Mouse (Mus musculus): ENCODE measurements around the gene Rbms3.

The Rbms3 gene

GRCm38 (mm10) chr9:117375776-117376175 is 253.9 kb downstream of the Rbms3 start:
- DNase-seq (ENCODE audit: low read depth, low spot score) = no peak

- no peak for DNase-seq (ENCODE audit: low read depth, low spot score)
Observed at GRCm38 (mm10) chr9:117373164-117373741, 256.5 kb downstream of the Rbms3 start.

DNA sequence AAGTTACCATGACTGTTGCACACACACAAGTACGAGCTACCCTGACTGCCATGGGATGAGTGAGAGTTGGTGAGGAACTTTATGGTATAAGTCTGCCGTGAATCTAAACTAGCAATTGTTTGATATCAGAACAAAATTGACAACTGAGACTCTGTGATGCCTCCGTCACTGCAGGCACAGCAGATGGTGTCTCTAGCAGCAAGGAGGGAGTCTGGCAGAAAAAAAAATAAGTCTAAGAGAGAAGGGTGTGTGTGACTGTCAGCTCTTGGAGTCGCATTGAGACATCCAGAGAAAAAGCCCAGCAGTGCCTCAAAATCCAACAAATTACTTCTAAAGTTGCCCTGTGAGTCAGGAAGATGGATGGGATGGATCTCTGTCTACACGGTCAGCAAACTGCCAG is 257.7 kb downstream of the Rbms3 start:
- DNase-seq (ENCODE audit: low read depth, low spot score) = no peak

DNA sequence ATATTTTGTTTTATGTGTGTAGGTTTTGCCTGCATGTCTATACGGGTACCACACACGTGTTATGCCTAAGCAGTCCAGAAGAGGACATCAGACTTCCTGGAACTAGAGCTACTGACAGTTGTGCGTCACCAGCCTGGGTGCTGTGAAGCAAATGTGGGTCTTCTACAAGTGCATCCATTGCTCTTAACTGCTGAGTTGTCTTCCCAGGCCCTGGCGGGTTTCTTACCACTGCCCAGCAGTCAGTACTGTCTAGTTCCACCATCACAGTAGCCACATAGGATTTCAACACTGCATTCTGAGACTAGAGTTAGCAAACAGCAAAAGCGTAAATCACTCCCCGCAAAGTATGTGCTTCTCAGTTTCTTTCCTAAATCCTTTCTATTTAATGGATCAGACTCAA is 259.6 kb downstream of the Rbms3 start:
- DNase-seq (ENCODE audit: low read depth, low spot score) = no peak

- no peak for DNase-seq (ENCODE audit: low read depth, low spot score)
Observed at GRCm38 (mm10) chr9:117368016-117368415, 261.7 kb downstream of the Rbms3 start.

DNA sequence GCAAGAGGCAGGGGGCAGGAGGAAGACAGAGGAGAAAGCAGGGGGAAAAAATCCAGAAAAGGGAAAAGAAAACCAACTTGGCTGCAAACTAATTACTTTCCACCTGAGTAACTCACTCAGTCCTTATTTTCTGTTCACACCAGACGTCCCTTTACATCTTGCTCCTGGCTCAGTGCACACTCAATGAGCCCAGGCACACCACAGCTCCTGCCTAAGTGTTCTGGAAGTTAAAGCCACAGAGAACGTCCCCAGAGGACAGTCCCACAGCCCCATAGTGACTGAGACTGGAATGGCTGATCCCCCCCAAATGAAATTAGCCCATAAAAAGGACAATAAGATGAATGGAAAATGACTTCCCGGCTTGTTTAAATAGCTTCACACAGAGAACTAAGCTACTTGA is 265.1 kb downstream of the Rbms3 start:
- DNase-seq (ENCODE audit: low read depth, low spot score) = no peak

GRCm38 (mm10) chr9:117361431-117361830 is 268.3 kb downstream of the Rbms3 start:
- DNase-seq (ENCODE audit: low read depth, low spot score) = no peak

GRCm38 (mm10) chr9:117356764-117357442 is 272.8 kb downstream of the Rbms3 start:
- DNase-seq (ENCODE audit: low read depth, low spot score) = peak; percentile 27

DNA sequence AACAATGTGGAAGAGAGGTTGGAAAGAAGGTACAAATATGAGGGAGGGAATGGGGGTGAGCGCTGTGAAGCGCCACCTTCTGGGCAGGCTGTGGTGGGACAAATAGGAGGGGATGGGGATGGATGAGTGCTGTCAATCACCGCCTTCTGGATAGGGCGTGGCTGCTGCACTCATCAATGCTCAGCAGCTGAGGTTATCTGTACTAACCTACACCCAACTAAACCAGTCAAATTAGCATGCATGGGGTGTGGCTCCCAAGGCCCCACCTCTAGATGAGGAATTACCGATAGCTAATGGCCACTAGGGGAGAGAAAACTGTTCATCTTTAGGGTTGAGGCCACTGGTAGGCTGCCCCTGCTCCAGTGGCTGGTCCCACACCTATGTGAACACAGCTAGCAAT is 274.2 kb downstream of the Rbms3 start:
- peak; percentile 84 for DNase-seq (ENCODE audit: low read depth, low spot score)

DNA sequence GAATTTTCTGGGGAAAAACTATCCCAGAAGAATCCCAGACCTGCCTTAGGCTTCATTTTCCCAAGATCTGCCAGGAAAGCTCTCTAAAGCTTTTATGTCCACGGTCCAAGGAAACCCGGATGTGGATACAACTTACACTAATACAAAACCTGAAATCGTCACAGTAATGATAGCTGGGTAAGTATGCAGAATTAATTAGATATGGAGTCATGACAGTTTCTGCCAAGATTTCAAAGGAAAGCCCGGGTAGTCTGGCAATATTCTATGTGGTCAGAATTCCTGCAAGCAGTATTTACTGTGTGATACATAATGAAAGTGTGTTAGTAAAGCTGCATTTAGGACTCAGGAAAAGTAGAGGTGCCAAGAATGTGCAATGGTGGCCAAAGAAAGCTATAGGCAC is 287.4 kb downstream of the Rbms3 start:
- no peak for DNase-seq (ENCODE audit: low read depth, low spot score)

GRCm38 (mm10) chr9:117330681-117331080 is 299.0 kb downstream of the Rbms3 start:
- no peak for DNase-seq (ENCODE audit: low read depth, low spot score)

- DNase-seq (ENCODE audit: low read depth, low spot score) = no peak
Observed at GRCm38 (mm10) chr9:117319271-117319670, 310.4 kb downstream of the Rbms3 start.

GRCm38 (mm10) chr9:117318461-117318860 is 311.3 kb downstream of the Rbms3 start:
- DNase-seq (ENCODE audit: low read depth, low spot score) = no peak

DNA sequence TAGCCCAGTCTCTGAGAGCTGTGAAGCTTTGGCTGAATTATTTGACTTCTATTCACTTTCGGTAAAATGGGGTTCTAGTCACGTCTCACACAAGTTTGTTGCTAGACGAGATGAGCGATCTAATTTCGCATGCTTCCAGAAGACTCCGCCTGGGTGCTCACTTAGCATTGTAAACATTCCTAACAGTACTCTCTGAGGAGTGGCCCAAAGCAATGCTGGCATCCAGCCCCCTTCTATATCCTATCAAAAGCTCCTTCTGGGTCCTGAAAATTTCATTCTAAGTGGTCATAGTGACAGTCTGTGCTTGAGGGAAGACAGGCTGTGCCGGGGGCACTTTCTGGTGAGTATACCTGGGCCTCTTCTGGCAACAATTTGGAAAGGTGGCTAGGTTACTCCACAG is 312.5 kb downstream of the Rbms3 start:
- peak; percentile 75 for DNase-seq (ENCODE audit: low read depth, low spot score)

GRCm38 (mm10) chr9:117313642-117314041 is 316.1 kb downstream of the Rbms3 start:
- no peak for DNase-seq (ENCODE audit: low read depth, low spot score)

DNA sequence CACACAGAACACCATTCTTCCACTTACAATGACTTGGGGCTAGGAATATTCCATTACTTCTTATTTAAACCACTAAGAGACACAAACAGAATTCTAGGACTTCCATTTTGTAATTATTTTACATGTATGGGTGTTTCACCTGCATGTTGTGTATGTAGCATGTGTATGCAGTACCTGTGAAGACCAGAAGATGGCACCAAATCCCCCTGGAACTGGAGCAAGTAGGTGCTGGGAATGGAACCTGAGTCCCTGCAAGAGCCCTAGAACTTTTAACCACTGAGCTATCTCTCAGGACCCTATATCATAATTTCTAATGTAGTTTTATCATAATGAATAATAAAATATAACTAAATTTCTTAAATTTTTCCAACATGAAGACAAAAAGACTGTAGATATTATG is 319.9 kb downstream of the Rbms3 start:
- peak; percentile 65 for DNase-seq (ENCODE audit: low read depth, low spot score)

GRCm38 (mm10) chr9:117298991-117299390 is 330.7 kb downstream of the Rbms3 start:
- DNase-seq (ENCODE audit: low read depth, low spot score) = no peak

DNA sequence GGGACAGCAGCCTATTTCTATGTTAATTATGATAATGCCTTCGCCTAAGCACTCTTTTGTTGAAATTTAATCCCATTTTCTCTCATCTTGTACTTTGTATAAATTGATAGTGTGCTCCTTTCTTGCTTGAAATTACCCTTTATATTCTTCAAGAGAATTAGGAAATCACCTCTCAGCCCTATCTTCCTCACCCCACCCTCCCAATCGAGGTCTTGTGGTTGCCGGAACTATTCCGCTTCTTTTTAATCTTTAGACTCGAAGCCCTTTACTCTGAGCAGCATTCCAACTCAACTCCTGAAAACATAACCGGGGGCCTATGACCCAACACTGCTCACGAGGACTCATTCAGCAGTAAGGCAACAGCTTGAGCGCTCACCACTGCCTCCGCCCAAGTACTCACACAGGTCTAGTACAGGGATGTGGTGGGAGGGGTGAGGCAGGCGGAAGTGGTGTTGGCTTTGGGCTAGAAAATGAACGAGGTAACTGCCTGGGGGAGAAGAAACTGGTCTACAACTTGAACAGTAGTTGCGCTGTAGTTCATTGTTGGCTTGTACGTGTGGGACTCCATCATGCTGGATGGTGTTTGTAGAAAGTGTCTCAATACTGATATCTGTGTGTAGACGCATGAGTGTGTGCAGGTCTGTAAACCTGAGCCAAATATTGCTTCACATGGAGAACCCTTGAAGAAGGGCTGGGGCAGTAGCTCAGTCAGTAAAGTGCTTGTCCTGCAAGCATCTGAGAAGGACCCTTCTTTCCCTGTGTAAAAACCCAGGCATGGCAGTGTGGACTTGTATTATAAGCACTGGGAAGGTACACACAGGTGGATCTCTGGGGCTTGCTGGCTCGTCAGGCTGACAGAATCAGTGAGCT is 331.8 kb downstream of the Rbms3 start:
- peak; percentile 94 for DNase-seq (ENCODE audit: low read depth, low spot score)

DNA sequence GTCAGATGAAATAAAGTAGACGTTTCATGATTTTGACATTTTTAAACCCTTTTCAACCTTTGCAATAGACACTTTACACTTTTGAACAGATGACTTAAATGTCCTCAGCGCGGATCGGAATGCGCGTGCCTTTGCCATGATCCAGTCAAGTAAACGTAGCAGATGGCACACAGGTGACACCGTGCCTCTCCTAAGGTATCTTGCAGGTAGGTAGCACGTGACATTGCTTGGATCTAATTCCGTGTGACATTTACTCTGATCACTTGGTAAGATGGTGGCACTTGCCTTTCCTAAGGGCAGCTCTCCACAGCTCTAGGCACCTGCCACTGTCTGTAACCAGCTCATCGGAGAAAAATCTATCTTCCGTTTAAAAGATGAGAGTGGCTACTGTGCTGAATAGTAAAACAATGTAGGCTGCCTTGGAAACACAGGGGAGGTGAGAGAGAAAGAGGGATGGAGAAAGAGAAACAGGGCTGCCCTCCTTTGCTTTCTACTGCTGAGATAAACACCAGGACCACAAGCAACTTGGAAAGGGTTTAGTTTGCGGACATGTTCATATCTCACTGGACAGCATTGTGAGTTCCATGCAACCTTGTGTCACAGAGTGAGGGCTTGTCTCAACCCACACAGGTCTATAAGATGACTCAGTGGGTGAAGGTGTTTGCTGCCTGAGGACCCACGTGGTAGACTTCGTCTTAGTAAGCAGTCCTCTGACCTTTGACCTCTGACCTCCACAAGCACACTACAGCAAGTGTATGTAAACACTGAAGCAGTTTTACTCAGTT is 338.5 kb downstream of the Rbms3 start:
- peak; percentile 29 for DNase-seq (ENCODE audit: low read depth, low spot score)

- no peak for DNase-seq (ENCODE audit: low read depth, low spot score)
Observed at GRCm38 (mm10) chr9:117274846-117275245, 354.9 kb downstream of the Rbms3 start.

DNA sequence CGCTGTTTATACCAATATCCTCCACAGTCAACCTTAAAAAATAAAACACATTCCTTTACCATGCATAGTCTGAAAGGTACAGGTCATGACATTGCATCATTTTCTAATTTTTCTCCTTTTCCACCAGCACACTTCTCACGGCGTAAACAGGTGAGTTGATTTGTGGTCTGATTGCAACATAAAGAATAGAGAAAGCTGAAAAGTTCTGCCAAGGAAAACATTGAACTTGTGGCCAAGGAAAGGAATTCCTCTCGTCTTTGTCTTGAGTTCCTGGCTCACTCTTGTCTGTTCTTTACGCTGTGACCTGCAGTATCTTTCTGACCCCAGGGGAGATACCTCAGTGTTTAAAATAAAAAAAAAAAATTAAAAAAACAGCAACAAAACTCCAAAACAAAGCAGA is 370.1 kb downstream of the Rbms3 start:
- DNase-seq (ENCODE audit: low read depth, low spot score) = no peak

DNA sequence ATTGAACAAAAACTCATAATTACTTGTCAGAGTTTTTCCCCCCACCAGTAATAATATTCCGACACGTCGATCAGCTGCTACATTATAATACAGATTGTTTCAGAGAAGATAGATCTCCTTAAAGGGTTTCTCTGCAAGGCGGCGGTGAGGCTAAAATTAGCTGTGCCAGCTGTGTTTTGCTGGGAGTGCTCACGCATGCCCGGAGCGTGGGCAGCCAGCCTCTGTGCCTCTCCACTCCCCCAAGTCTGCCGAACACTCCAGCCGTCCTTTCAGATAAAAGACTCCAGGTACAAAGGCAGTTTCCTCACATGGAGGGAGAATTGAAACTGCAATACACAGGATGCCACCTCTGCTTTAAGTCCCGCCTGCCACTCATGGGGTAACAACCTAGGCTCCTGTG is 376.4 kb downstream of the Rbms3 start:
- no peak for DNase-seq (ENCODE audit: low read depth, low spot score)

Measured in R1 (cell line).